Mouse (Mus musculus) brain, embryonic 18.5 days (tissue): ENCODE measurements around the gene Samsn1.

Experiments used
- DNase-seq: peaks from one replicate; pipeline ENCODE4 v3.0.0-alpha.2; 2012; ENCODE audit warnings: low read depth, low spot score

Gene Samsn1

DNA sequence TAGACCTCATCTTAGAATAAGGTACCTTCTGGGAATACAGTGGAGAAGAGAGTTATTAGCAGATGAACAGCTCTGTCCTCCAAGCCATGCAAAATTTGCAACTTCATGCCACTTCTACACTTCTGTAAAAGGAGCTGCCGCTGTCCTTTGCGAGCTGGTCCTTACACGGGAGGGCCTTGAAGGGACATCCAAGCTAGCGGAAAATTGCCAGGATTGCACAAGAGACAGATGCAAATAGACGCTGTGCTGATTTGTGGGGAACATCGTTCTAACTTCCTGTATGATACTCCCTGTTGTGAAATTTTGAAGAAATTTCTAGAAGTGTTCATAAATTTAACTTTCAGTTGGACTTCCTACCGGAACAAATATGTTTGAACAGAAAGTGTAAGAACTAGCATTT is 61.0 kb downstream of the Samsn1 start:
- no peak for DNase-seq

- DNase-seq = no peak
These were observed 88.7 kb downstream of the Samsn1 start for GRCm38 (mm10) chr16:75933357-75933756.

DNA sequence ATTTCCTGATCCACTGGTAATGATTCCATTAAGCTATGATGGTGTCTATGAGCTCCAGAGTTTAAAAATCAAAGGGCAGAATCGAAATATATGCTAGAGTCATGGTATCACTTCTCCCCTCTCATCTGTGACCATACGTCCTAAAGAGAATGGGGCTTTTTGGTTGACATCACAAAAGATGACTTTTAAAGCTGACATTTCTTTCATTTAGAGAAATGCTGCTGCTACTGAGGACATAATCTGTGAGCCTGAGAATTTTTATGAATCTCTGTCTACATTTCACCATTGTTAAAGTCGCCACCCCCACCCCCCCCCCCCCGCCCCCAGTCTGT is 91.9 kb downstream of the Samsn1 start:
- DNase-seq = no peak

- DNase-seq = no peak
These were observed 92.4 kb downstream of the Samsn1 start for GRCm38 (mm10) chr16:75929536-75930221.

DNA sequence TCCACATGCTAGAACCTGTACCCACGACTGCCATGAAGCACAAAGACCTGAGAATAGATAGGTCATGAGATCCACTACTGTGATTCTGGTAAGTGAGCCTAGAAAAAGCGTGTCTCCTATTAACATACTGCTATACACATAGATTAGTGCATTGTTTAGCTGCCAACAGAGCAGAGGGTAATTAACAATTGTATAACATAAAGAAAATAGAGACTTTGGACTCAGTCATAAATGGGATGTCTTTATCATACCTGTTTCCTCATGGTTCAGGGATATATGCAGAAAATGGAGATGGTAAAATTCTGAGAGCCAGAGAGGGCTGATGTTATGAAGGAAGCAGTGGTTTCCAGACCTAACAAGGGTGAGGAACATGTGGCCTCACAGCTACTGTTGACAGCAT is 95.6 kb downstream of the Samsn1 start:
- DNase-seq = no peak

DNA sequence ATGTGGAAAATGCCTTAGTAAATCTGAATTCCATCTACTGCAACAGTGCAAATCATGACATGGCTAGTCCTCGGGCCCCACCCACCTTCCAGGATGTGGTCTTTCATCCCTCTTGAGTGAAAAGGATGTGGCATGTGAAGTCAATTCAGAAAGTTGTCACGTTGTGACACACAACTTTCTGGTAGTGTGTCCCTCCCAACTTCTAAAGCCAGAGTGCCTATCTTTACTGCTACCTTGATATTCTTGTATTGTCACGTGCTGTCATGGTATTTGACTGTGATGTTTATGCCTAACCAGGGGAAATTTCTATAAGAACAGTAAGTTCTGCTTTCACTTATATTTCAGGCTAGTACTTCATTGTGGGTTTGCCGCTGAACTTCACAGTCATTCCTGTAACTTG is 101.2 kb downstream of the Samsn1 start:
- no peak for DNase-seq

DNA sequence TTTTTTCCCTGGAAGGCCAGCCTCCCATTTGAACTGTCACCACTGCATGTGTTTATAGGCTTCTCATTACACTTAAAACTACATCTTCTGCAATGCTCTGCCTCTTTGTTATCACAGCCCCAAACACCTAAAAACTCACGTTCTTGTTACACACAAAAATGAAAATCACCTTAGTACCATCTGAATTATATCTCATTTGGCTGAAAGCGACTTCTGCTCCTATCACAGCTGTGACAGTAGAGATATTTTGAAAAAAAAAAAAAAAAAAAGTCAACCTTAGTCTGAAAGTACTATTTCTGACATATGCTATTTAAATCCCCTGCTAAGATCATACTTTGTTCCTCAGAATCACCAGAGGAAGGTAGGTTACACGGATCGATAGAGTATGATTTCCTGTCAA is 102.8 kb downstream of the Samsn1 start:
- no peak for DNase-seq

GRCm38 (mm10) chr16:75917712-75918111 is 104.4 kb downstream of the Samsn1 start:
- no peak for DNase-seq

- DNase-seq = no peak
These were observed 110.0 kb downstream of the Samsn1 start for GRCm38 (mm10) chr16:75912051-75912450.

DNA sequence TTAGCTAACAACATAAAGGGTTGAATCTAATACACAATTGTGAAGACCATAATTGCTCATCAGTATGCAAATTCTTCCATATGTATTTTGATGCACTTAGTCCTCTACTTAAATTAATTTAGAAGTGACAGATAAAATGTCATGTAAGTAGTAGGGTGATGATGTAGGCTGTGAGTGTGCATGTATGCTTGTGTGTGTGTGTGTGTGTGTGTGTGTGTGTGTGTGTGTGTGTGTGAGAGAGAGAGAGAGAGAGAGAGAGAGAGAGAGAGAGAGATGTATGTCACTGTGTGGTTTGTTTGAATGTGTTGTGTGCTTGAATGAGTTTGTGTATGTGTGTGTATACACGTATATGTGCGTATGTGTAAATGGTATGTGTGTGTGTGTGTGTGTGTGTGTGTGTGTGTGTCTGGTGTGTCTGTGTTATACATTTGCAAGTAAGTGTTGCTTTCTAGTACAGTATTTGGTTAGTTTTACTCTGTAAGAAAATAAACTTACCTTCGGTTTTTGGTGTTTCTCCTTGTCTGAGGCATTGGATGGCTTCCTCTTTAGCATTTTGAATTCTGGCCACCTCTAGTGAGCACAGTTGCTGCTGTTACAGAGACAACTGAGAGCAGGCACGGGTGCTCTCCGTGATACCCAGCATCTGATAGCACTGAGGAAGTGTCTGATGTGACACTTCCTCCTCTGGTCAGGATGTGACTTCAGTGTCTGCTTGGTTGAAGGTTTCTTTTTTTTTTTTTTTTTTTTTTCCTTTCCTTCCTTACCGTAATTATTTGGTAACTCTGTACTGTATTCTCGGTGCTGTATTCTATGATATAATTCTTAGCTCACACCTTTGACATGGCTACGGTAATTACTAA is 113.2 kb downstream of the Samsn1 start:
- no peak for DNase-seq

GRCm38 (mm10) chr16:75906790-75907189 is 115.3 kb downstream of the Samsn1 start:
- DNase-seq = no peak

DNA sequence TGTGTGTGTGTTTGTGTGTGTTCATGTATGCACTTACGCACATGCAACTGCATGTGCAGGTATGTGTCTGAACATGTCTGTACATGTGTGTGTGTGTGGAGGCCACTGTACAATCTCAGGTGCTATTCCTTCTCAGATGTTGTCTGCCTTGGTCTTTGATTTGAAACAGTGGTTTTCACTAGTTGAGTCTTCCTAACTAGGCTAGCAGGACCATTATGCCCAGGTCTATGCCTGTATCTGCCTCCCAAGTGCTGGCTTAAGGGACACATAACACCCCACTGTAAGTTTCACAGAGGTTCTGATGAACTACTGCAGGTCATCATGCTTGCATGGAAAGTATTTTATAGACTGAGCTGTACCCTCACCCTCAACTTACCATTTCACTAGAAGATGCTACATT is 115.8 kb downstream of the Samsn1 start:
- no peak for DNase-seq

- no peak for DNase-seq
These were observed 116.8 kb downstream of the Samsn1 start for GRCm38 (mm10) chr16:75905324-75905723.

GRCm38 (mm10) chr16:75904072-75904471 is 118.0 kb downstream of the Samsn1 start:
- no peak for DNase-seq

DNA sequence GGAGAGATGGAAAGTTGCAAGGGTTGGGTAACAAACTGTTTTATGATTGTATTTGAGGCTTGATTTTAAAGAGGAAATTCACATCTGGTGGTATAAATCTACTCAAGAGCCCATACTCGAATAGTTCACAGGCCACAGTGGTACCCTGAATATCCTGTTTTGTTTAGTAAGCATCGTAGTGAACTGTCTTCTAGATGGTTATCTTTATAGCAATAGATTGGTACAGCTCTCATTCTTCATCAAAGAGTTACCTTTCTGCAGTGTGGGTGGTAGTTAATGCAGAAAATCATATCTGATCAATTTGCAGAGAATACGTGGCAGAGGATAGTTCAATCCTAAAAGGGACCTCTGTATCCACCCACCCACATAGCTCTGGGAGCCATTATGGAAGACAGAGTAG is 119.1 kb downstream of the Samsn1 start:
- DNase-seq = no peak

- no peak for DNase-seq
These were observed 122.0 kb downstream of the Samsn1 start for GRCm38 (mm10) chr16:75899885-75900620.

DNA sequence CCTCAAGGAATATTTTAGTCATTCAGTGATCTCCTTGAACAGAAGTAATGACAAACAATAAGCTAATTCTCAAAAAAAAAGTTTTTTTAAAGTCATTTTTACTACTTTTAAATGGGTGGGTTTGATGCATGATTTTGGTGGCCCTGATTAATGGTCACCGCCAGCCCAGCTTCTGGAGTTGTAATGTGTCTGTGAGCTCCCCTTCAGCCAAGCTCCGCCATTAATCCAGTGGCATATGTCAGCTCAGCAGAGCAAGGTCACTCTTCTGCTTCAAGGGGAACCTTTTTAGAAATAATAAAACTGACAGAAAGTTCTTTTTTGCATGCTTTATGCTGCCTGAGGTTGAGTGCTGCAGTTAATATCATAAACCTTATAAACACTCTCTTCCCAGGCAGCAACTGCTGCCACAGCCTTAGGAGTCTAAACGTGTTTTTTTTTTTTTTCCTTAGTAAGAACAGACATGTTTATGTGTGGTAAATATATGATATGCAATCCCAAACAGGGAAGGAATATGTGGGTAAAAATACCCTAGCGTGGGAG is 124.2 kb downstream of the Samsn1 start:
- no peak for DNase-seq

GRCm38 (mm10) chr16:75894263-75894901 is 127.7 kb downstream of the Samsn1 start:
- DNase-seq = no peak

DNA sequence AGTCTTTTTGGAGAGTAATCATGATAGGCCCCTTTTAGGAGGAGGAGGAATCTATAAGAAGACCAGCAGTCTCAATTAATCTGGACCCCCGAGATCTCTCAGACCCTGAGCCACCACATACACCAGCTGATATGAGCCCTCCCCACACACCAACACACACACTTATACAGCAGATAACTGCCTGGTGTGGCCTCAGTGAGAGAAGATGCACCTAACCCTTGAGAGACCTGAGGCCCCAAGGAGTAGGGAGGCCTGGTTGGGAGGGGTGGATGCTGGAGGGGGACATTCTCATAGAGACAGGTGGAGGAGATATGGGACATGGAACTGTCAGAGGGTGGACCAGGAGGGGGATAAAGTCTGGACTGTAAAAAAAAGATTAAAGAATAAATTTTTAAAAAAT is 128.6 kb downstream of the Samsn1 start:
- DNase-seq = no peak

DNA sequence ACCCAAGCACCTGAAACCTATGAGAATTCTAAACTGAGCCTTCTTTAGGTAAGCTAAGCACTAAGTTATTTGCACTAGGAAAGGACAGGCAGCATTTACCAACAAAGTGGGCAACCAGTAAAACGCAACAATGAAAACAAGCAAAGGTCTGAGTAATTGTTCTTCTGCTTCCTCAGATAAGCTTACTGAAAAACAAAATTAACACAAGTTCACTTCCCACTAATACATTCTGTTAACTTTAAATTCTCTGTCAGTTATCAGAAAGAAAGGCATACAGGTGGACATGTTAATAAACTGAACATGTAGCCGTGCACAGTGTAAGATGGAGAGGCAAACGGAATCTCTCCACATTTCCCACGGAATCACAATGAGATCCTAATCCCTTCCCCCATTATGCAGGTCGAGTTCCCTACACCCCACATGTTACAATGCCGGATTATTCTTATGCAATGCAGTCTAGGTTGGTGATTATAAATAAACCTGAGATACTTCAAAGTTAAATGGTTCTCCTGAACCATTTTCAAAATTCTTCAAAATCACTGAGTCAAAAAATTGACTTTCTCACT is 132.9 kb downstream of the Samsn1 start:
- DNase-seq = no peak

DNA sequence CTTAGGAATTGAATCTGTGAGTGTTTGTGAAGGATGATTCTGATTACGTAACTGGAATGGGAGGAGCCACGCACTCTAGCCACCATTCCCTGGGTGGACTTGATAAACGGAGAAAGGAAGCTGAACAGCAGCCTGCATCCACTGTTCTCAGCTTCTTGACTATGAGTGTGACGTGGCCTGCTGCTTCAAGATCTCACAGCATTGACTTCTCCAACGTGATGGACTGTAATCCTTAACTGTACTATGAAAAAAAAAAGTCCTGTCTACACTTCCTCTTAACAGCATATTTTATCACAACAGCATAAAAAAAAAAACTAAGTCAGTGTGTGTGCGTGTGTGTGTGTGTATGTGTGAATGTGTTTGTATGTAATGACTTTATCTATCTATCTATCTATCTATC is 134.9 kb downstream of the Samsn1 start:
- no peak for DNase-seq
